Mouse (Mus musculus) T-cell, adult 66 days (primary cell): ENCODE measurements around the gene Ccm2l. TPM values are rescaled to one million over a fixed set of nuclear protein-coding genes. Genes with fewer than 3 reads are reported as not detected.

Experiments
- total RNA-seq, 2 experiments: library from RNA; stranded (reverse); gene quantifications; 3 replicates in 1 of 2; 4 replicates in 1 of 2; pipeline ENCODE4 v1.2.4; 2023

Ccm2l gene
- under 1 TPM in 1 of 2 experiments, not detected in 1; 0.41 TPM for total RNA-seq

DNA sequence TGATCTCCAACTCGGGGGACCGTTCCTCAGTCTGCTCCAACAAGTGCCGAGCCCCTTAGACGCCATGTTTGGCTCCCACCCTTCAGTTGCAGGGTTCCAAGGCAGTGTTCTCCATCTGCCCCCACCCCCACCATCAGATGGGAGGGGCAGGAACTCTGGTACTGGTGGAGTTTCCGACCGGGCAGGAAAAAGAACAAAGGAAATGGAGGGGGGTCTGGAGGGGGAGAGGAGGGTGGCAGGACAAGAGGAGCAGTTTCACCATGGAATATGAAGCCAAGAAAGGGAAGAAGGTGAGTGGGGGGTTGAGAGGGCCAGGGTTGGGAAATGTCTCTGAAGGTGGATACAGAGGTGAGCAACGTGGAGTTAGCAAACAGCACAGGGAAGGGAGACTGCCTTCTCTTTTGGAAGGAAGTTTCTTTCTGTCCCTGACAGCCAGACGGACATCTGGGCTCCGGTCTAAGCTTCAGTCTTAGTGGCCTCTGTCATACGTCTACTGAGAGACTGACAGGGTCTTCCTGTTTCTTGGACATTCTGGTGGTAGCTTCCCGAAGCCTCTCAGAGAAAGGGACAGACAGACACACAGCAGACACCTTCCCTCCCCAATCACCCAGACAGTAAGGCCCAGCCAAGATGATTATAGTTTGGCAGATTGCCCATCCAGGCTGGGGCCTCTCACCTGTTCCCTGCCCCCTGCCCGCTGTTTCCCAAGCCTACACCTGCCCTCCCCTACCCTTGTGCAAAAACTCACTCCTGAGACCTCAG lies at the start of gene Ccm2l:
Gene Ccm2l (plus strand): TSS at position 209 of the 762 bp plus-strand sequence.

GRCm38 (mm10) chr2:153031126-153032082 lies 34.4 kb upstream of the Ccm2l start, which contains the start of gene Xkr7:
Gene Xkr7, plus strand, starts transcription at chr2:153031852.

DNA sequence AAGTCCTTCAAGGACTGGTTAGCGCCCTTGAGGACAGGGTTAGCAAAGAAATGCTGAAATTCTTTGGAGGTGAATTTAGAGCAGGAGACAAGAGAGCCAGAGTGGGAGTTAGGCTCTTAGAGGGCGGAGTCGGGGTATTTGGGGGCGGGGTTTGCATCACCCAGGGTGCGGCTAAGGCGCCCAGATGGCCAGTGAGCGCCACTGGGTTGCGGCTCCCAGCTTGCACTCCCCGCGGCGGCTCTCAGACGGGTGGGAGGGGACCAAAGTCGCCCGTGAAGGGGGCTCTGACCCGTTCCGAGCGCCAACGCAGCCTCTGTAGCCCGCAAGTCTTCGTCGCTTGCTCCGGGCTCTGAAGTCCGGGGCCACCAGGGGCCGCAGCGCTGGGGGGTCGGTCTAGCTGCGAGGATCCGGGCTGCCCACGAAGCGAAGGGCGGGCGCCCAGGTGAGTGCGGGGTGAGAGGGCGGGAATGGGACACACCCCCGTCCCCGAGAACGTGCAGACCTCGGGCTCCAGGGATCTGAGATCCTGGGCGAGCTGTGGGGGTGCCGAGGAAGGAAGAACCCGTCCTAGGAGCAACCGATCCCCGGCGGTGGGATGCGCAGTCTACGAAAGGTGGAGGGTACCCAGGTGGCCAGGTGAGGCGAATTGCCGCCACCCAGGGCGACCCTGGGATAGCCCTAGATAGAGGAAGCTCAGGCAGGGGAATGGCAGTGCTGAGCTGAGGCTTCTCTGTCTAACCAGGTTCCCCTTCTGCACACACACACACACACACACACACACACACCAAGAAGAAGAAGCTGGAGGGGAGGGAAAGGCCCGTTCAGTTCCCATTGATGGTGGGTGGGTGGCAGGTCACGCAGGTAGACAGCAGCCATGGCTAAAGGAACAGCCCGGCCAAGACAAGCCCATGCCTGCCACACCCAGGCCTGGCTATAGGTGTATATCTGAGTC lies 42.8 kb downstream of the Ccm2l start, which contains the start of gene Hck:
Gene Hck (plus strand): TSS at position 156 of the 952 bp plus-strand sequence.

Other genes starting within 250 kb of the Ccm2l start
- gene Bcl2l1, start 234.2 kb upstream of the Ccm2l start, total RNA-seq = 10 to 100 TPM; 24.9 to 30.8 TPM
- gene Tpx2, start 218.0 kb upstream of the Ccm2l start, total RNA-seq = 1 to 10 TPM; 2.6 to 3.5 TPM
- gene Mylk2, start 154.6 kb upstream of the Ccm2l start, total RNA-seq = not detected
- gene Foxs1, start 132.7 kb upstream of the Ccm2l start, total RNA-seq = not detected
- gene Dusp15, start 114.3 kb upstream of the Ccm2l start, total RNA-seq = not detected
- not detected for gene Ttll9, start 103.5 kb upstream of the Ccm2l start, total RNA-seq
- gene Pdrg1, start 50.5 kb upstream of the Ccm2l start, total RNA-seq = 100 to 1,000 TPM; 102 to 111 TPM
- not detected for gene Xkr7, start 34.1 kb upstream of the Ccm2l start, total RNA-seq
- gene Hck, start 42.5 kb downstream of the Ccm2l start, total RNA-seq = 1 to 10 TPM; 3.0 to 4.2 TPM
- 10 to 100 TPM; 81.0 to 83.5 TPM for gene Tm9sf4, start 95.3 kb downstream of the Ccm2l start, total RNA-seq
- 10 to 100 TPM; 22.0 to 24.3 TPM for gene Tspyl3, start 159.5 kb downstream of the Ccm2l start, total RNA-seq
- gene Plagl2, start 175.5 kb downstream of the Ccm2l start, total RNA-seq = 10 to 100 TPM; 27.2 to 27.8 TPM
- gene Pofut1, start 175.6 kb downstream of the Ccm2l start, total RNA-seq = 10 to 100 TPM; 29.4 to 32.9 TPM
- gene Kif3b, start 225.5 kb downstream of the Ccm2l start, total RNA-seq = 10 to 100 TPM; 29.0 to 29.7 TPM